Mouse (Mus musculus): ENCODE results near the gene Tet3. TPM values are rescaled to one million over a fixed set of nuclear protein-coding genes. Genes with fewer than 3 reads are reported as not detected.
A peak's percentile ranks its signal among the peaks of the same experiment; 100 is the strongest.
"Not testable (repeated sequence)": the region's sequence is repeated elsewhere in the genome, so short reads cannot be mapped to it uniquely, and the experiment has no call there.

The Tet3 gene
- total RNA-seq, 2 experiments from 2014 or later: 11.5 to 12.7 TPM

GRCm38 (mm10) chr6:83363075-83363474, 95.8 kb downstream of the Tet3 start:
- no peak for DNase-seq

GRCm38 (mm10) chr6:83361523-83362248, 97.2 kb downstream of the Tet3 start:
- DNase-seq: no peak

GRCm38 (mm10) chr6:83357436-83357835, 101.4 kb downstream of the Tet3 start:
- DNase-seq: no peak

- peak; percentile 78 to 95 for DNase-seq
Observed at GRCm38 (mm10) chr6:83356569-83357138, 102.2 kb downstream of the Tet3 start.

- no peak for DNase-seq
Observed at GRCm38 (mm10) chr6:83354856-83355781, 103.8 kb downstream of the Tet3 start.

- DNase-seq: no peak
Observed at GRCm38 (mm10) chr6:83352666-83353410, 106.0 kb downstream of the Tet3 start.

GRCm38 (mm10) chr6:83351490-83352160, 107.3 kb downstream of the Tet3 start:
- no peak for DNase-seq

GRCm38 (mm10) chr6:83350851-83351405, 108.0 kb downstream of the Tet3 start:
- no peak for DNase-seq

GRCm38 (mm10) chr6:83350172-83350571, 108.7 kb downstream of the Tet3 start:
- DNase-seq: no peak

- peak; percentile 88 to 95 for DNase-seq
Observed at GRCm38 (mm10) chr6:83349274-83349958, 109.5 kb downstream of the Tet3 start.

GRCm38 (mm10) chr6:83348873-83349272, 110.0 kb downstream of the Tet3 start, which contains the start of gene Bola3:
Gene Bola3 (plus strand): TSS chr6:83349147.
- no peak for DNase-seq

- no peak for DNase-seq
Observed at GRCm38 (mm10) chr6:83347916-83348315, 111.0 kb downstream of the Tet3 start.

- DNase-seq: not testable (repeated sequence)
Observed at GRCm38 (mm10) chr6:83345285-83345684, 113.6 kb downstream of the Tet3 start.

GRCm38 (mm10) chr6:83342957-83343356, 115.9 kb downstream of the Tet3 start:
- no peak for DNase-seq

- DNase-seq: no peak
Observed at GRCm38 (mm10) chr6:83341387-83341786, 117.5 kb downstream of the Tet3 start.

GRCm38 (mm10) chr6:83327591-83328190, 131.2 kb downstream of the Tet3 start:
- no peak for DNase-seq

- DNase-seq: no peak
Observed at GRCm38 (mm10) chr6:83326761-83327160, 132.1 kb downstream of the Tet3 start.

GRCm38 (mm10) chr6:83326394-83326736, 132.5 kb downstream of the Tet3 start:
- no peak for DNase-seq

- peak; percentile 97 to 98 for DNase-seq
Observed at GRCm38 (mm10) chr6:83325525-83326393, 133.1 kb downstream of the Tet3 start, which contains the start of the genes Mthfd2 and Mob1a. Gene Mthfd2 (minus strand): TSS chr6:83325908. Gene Mob1a (plus strand): TSS chr6:83326016.
